Mouse (Mus musculus) brain, adult 2 months (tissue): ENCODE measurements around the gene Pth2.
"Not testable (repeated sequence)": the region's sequence is repeated elsewhere in the genome, so short reads cannot be mapped to it uniquely, and the experiment has no call there.

Experiments
- DNase-seq: peaks from one replicate; pipeline ENCODE4 v3.0.0; 2011; ENCODE audit warnings: low read depth, low spot score

The Pth2 gene

DNA sequence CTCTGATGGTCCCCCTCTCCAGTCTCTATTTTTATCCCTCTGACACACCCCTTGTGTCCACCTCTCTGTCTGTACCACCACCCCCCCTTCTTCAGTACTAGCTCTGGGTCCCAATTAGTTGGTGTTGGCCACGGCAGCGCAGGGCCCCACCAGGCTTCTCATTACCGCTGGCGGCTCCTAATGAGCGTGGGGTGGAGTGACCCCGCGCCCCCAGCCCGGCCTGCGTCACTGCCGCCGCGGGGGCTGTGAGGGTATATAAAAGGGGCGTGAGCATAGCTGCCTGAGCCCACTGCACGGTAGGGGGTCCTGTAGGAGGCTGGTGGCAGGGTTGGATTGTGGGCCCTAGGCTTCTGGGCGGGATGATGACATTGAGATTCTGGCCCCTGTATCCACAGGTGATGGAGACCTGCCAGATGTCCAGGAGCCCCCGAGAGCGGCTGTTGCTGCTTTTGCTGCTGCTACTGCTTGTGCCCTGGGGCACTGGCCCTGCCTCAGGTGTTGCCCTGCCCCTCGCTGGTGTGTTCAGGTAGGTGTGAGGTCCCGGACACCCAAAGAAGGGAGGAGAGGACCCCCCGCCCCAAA, at the start of gene Pth2:
TSS of gene Pth2 (plus strand) at position 100 of the 582 bp plus-strand sequence.
- DNase-seq: no peak

DNA sequence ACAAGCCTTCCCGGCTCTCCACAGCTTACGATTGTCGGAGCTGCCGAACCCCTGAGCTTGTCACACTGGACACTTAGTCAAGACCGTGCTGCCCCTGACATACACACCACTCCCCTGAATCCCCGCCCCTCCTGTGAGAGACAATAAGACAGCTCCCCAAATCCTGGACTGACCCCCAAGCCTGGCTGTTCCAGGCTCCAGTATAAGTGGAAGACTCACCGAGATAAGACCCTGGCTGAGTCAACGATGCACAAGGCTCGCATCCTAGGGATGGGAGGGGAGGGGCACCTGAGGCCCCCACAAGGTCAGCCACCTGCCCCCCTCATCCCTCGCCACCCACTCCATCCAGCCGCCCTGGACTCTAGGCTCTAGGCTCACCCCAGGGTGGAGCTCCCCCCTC, 48.9 kb upstream of the Pth2 start:
- DNase-seq: no peak

DNA sequence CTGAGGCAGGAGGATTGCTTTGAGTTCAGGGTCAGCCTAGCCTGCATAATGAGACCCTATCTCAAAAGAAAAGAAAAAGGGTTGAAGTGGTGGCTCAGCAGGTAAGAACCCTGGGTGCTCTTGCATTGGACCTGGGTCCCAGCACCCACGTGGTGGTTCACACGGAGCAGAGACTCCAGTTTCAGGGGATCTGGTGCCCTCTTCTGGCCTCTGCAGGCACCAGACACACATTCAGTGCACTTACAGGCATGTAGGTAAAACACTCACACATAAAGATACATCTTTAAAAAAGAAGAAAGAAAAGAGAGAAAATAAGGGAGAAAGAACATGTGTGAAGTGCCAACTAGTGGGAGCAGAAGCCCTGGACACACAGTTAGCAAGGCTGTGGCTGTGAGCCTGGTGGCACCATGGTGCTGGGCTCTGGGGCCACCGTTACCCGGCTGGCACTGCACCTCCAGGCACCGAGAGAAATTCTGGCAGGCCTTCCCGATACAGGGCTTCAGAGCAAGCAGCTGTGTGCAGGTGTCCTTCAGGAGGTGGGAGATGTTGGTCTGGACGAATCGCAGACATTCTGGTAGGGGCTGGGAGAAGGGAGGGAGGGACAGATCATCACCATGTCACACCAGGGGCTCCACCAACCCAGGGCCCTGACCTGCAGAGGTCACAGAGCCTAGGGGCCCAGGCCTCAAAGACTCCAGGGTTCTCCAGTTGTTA, 47.2 kb upstream of the Pth2 start:
- no peak for DNase-seq

DNA sequence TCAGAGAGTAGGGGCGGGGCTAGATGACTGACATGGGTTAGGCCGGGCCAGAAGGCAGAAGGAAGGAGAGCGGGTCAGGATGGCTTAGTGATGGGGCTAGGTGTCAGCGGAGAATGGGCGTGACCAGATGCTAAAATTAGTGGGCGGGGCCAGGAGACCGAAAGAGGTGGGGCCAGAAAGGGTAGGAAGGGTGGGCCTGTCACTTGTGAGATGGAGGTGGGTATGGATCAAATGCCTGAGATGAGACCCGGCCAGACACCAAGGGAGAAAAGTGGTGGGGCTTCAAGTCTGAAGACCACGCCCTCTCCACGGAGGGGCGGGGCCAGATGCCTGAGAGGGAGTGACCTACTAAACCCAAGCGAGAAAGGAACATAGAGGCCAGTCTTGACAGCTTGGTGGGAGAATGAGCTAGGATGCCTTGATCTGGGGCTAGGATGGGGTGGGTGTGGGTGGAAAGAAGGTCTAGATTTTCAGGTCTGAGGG, 46.2 kb upstream of the Pth2 start:
- DNase-seq: no peak

DNA sequence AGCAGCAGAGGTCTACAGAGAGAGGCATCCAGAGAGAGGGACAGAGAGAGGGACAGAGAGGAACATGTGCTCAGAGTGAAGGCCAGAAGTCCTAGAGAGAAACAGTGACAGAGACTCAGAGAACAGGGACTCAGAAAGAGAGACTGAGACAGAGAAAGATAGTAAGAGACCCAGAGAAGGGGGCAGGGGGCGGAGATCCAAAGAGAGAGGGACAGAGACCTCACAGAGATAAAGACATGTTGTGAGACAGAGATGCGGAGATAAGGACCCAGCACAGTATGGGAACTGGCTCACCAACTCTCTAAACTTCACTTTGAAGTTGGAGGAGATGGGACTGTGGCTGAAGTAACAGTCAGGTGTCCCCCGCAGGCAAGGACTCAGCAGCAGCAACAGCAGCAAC, 45.4 kb upstream of the Pth2 start:
- DNase-seq: no peak

DNA sequence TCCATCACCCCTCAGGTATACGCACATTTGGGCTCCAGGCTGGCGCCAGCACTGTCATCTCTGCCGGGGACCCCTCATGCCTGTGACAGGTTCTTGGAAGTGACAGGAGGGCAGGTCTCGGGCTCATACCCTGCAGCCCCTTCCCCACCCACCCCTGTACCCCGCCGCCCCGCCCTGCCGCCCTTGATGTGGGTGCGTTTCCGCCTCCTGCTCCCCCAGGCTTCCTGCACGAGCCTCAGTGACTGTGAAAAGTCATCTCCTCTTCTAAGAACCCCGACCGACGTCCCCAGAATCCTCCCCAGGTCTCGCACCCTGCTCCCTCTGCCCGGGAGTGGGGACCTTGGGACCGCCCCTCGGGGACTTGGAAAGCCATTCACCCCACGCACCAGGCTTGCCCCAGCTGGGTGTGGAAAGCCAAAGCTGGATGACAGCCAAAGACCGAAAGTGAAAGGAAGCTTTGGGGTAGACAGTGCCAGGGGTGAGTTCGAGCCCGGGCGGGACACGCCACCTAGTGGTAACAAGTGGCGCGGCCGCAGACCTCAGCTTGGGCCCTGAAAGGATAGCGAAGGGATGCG, 44.7 kb upstream of the Pth2 start, which contains the start of the genes Gm45713 and Flt3l:
TSS of gene Gm45713 (minus strand) at position 239 of the 575 bp plus-strand sequence.
TSS of gene Flt3l (minus strand) at position 440 of the 575 bp plus-strand sequence.
- DNase-seq: peak; percentile 93

DNA sequence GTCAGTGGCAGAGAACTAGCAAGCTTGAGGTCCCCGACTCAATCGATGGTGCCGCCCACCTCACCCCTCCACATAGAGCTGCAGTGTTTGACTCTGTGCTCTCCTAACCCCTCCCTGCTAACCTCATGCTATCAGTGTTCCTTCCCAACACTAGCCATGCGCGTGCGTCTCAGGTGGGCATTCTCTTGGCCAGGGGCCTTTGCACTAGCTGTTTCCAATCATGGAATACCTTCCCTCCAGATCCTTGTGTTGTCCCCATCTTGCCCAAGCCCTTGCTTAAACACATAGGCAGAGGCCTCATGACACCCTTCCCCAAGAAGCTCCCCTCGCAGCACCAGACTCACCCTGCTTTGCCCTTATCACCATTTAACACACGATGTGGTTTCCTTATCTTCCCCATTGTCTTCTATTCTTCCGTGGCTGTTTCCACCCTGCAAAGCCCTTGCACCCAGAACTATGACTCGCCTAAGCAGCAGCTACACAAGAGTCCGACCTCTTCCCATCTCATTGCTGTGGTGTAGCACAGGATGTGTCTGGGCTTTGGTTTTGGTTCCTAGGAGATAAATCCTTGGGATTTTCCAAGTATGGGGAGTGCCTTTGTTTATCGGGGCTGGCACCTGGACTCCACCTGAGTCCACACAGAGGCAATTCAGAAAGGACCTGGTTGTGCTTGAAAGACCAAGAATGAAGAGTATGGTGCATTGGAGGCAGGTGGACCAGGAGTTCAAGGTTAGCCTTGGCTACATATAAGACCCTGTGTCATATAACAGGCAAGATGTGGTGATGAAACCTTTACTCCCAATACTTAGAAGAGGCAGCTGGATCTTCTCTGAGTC, 43.4 kb upstream of the Pth2 start:
- DNase-seq: no peak

DNA sequence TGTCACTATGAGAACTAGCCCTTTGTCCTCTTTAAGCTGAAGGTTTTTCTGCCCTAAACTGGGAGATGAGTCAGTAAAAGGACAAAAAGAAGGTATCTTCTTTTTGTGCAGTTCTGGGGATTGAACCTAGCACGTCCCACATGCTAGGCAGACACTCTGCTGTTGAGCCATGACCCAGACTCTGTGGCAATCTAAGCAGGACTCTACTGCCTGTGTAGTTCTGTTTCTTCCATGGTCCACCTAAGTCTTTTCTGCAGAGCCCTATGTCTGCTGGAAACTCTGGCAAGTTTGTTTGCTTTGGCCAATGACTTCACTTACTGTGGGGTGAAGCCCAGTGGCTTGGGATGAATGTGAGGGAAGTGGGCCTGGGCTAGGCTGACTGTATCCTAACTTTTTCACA, 42.4 kb upstream of the Pth2 start:
- no peak for DNase-seq

DNA sequence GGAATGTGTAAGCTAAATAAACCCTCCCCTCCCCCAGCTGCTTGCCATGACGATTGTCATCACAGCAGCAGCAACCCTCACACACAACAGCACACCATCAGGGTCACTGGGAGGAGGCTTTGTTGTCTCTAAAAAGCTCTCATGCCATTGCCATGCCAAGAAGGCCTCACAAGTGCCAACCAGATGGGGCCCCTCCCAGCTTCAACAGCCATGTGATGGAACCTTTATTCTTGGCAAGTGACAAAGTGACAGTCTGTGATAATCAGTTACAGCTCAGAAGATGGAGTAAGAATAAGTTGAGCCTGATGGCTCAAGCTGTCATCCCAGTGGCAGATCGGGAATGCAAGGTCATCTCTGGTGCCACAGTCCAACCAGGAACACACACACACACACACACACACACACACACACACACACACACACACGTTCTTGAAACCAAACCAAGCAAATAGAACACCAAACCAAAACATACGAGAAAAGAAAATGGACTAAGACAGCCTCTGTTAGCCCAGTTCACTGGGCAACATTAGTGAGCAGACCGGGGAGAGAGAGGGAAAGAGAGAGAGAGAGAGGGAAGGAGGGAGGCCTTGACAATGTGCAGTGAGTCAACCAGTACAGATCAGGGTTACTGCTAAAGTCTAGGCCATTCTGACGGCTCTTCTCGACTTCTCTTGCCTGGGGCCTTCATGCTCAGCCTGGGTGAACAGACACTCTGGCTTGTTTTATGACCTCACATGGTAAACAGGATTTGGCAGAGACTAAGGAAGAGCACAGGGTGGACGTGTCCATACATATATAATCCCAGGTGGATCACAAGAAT, 40.7 kb upstream of the Pth2 start:
- no peak for DNase-seq

DNA sequence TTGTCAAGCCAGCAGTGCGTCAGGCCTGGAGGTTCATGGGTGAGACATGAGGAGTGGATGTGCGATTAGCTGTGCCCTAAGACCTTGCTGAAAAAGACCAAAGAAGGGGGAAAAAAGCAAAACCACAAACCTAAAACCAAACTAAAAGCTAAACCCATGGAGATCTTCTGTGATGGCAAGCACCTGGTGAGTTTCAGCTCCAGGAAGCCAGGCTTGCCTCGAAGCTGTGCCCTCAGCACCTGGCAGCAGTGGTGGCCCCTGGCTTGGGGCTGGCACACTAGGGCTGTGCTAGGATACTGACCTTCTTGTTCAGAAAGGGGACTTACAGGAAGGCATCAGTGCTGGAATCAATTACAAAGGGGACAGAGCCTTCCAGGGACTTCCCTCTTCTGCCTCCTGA, 39.5 kb upstream of the Pth2 start:
- no peak for DNase-seq

DNA sequence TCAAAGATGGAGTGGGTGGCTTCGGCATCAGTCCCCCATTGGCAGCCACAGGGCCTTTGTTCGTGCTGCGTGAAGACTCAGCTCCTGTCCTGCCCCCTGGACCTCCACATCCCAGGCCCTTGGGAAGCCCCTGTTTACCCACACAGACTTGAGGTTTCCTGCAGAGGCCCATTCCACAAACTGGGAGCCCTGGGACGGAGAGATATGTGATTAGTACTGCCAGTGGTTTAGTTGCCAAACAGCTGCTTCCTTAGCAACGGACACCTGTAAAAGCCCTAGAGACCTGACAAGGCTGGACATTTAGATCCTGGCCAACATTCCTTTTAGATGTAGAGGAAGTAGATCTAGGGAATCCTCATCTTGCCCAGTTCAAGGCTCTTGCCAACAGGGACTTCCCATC, 38.9 kb upstream of the Pth2 start:
- DNase-seq: no peak

DNA sequence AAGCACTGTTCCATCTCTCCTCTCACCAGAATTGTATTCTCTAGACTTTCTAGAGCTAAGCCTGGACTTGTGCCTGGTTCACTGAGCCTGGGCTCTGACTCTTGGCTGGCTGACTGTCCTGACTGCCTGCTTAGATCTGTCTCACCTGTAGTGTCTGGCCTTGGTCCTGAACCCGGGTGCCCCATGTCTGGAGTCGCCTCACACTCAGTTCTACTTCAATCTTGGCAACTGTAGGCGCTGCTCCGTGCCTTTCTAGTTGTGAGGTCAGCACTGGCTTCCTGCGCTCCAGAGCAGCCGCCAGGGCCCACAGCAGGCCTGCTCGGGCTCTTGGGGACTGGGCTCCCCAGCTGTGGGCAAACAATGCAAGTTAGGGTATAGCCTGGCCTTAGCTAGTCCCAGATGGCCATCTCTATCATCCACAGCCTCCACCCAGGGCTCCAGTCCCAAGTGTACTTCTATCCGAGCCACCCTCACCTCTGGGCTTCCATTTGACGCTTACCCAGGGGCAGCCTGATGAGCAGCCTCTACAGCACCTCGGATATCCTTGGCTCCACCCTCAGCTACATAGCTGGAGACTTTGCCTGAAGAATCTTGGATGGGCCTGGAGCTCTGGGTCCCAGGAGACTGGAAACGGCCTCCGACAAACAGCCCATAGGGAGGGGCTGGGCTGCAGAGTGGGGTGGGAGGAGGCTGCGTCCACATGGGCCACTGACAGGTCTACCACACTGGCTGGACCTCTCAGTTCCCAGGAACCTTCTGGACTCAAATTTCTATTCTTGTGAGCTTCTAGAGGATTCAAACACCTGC, 36.2 kb upstream of the Pth2 start:
- DNase-seq: no peak

DNA sequence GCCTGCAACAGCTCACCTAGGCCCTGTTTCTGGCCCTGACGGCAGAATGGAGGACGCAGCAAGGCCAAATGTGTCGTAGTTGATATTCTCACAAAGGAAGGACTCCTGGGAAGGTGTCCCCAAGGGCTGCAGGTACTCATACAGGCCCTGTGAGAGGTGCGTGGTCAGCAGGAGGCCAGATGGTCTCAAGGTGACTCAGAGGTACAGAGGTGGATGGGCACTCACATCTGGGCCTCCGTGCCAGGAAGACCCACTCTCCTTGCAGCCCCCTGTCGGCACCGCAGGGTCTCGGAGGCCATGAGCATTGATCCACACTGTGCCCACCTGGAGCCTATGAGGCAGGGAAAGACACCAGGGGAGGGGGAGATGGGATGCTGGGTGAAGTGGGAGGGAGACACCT, 35.3 kb upstream of the Pth2 start:
- no peak for DNase-seq

DNA sequence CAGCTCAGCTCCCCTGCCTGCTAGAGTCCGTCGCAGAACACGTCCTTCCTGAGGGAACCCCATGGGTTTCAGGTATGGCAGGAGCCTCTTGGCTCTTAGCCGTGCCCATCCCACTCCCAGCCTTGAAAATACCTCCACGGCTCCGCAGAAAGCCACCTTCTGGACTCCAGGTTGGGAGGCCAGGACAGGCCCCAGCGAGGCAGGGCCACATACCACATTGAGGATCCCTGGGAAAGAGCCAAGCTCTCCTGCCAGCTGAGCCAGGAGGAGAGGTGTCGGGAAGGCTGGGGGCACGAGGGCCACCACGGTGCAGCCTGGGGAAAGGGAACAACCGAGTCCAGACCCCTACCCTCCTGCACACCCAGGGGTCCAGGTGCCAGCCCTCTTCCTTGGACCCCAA, 33.5 kb upstream of the Pth2 start:
- no peak for DNase-seq

DNA sequence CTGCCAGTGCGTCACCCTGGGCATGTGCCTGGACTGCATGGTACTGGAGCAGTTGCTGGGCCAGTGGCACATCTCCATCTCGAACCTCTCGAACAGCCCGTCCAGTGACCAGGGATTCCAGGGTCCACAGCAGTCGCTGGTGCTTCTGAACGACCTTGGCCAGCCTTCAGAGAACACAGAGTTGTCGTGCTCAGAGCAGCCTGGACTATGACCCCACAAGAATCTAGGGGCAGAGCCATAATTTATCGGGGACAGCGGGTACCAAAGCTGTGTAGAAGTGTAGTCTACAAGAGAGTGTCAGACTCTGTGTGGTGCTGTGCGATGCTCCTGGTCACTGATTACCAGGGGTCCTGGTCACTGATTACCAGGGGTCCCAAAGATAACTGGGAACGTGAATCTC, 32.9 kb upstream of the Pth2 start:
- DNase-seq: no peak

DNA sequence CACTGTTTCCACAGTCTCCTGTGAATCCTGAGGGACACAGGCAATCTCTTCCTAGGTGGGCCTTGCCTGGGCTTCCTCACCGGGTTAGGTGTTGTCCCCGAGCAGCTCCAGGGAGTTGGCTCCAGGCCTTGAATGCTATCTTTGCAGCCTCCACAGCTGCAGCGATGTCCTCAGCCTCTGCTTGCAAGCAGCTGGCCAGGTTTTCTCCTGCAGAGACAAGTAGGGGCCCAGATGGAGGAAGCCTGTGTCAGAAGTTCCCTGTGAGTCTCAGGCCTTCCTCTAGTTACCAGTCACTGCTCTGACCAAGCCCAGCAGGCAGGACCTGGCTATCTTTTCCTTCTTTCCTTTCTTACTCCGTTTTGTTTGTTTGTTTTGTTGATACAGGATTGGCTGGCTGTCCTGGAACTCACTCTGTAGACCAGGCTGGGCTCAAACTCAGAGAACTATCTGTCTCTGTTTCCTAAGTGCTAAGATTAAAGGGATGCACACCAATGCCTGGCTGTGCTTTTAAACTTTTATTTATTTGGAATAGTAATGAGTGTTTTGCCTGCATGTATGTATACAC, 32.2 kb upstream of the Pth2 start:
- no peak for DNase-seq

DNA sequence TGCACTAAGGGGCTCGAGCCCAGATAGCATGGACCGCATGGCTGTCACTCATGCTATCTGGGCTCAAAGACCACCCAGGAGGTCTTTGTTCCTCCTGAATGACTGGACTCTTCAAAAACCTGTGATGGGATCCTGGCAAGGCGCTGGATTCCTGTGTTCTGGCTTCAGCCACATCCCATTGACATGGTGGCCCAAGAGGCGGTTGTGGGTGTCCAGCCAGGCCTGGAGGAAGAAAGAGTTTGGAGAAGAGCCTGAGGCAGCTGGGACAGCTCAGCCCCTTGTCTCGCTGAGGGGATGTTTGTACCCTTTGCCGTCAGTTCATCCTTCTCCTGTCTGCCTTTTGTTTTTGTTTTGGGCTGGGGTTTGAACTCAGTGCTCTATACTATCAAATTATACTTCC, 31.2 kb upstream of the Pth2 start:
- DNase-seq: no peak

DNA sequence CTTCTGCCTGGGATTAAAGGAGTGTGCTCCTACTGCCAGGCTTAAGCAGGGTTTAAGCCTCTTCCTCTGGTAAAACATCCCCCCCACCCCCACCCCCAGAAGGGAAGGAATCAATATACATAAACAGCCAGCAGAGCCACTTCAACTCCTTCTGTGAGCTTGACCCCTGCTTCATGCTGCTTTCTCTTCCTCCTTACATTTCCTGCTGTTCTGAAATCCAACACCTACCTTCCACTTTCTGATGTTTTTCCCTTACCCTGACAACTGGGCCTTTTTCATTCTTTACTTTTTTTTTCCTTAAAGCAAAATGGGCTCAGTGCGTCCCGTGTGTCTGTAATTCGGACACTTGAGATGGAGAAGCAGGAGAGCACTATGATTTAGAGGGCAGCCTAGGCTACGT, 30.5 kb upstream of the Pth2 start:
- no peak for DNase-seq

DNA sequence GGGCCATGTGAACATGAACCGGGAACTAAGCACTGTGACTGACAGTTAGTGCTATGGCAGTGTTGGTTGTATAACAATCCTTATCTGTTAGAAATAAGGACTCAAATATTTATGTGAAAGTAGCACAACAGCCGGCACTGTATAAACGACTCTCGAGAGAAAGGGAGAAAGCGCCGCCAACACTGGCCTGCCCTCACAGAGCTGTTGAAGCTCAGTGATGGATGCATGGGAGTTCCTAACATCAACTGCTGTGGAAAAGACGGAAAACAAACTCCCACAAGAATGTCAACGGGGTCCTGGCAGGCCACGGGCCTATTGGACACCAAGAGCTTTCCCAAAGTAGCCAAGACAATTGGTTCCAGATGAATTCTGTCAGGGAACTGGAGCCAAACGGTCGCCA, 29.5 kb upstream of the Pth2 start:
- DNase-seq: no peak

DNA sequence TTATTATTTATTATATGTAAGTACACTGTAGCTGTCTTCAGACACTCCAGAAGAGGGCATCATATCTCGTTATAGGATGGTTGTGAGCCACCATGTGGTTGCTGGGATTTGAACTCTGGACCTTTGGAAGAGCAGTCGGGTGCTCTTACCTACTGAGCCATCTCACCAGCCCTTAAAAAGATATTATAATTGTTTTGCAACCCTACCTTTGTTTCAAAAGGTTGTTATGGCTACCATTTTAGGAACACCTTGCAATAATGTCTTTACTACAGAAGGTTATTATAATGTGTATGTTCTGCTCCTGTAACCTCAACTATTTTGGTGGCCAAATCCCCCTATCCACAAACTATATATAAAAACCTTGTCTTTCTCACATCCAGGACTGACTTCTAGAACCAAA, 27.7 kb upstream of the Pth2 start:
- not testable (repeated sequence) for DNase-seq
